Mouse (Mus musculus): ENCODE results near the gene Tspan1. TPM values are rescaled to one million over a fixed set of nuclear protein-coding genes. Genes with fewer than 3 reads are reported as not detected.

The Tspan1 gene
- polyA plus RNA-seq, 1 experiment from 2014 or later: not detected

- WGBS: 91% methylated on average over 4 of the region's 4 CpGs
- no peak for ATAC-seq (ENCODE audit: low FRiP score)
- H3K9ac ChIP-seq (ENCODE audit: low read length): no peak overlapping the region
- no peak overlapping the region for H3K27ac ChIP-seq (ENCODE audit: low read depth, low read length)
- no peaks in the 10 kb centered on the region for H3K27me3 ChIP-seq (ENCODE audit: control insufficient read depth, insufficient read depth, low read length)
- H3K36me3 ChIP-seq (ENCODE audit: control insufficient read depth, insufficient read depth, low read length): no peaks in the 10 kb centered on the region
- H3K4me1 ChIP-seq (ENCODE audit: control insufficient read depth, insufficient read depth, low read length): no peaks in the 10 kb centered on the region
- no peaks in the 10 kb centered on the region for H3K9me3 ChIP-seq (ENCODE audit: control insufficient read depth, low read length)
- H3K4me2 ChIP-seq: no peak overlapping the region
- no peak for DNase-seq (ENCODE audit: low spot score, missing footprints)
- no peak overlapping the region for H3K4me3 ChIP-seq (ENCODE audit: low read depth, low read length)
Observed at GRCm38 (mm10) chr4:116185083-116185482, 17.7 kb upstream of the Tspan1 start.

- ATAC-seq (ENCODE audit: low FRiP score): peak; percentile 44; the same call in 1 of the 2 replicates
Observed at GRCm38 (mm10) chr4:116182745-116183144, 15.3 kb upstream of the Tspan1 start.

GRCm38 (mm10) chr4:116182079-116182478, 14.7 kb upstream of the Tspan1 start:
- H3K9me3 ChIP-seq (ENCODE audit: control insufficient read depth, low read length): no peaks in the 10 kb centered on the region
- H3K27me3 ChIP-seq (ENCODE audit: control insufficient read depth, insufficient read depth, low read length): no peaks in the 10 kb centered on the region
- H3K4me3 ChIP-seq (ENCODE audit: low read depth, low read length): no peak overlapping the region
- WGBS: 14% methylated on average over 3 of the region's 3 CpGs
- ATAC-seq (ENCODE audit: low FRiP score) (no peak), DNase-seq (ENCODE audit: low spot score, missing footprints) (no peak)
- H3K9ac ChIP-seq (ENCODE audit: low read length): no peak overlapping the region
- H3K4me2 ChIP-seq: no peak overlapping the region
- no peak overlapping the region for H3K27ac ChIP-seq (ENCODE audit: low read depth, low read length)
- no peaks in the 10 kb centered on the region for H3K36me3 ChIP-seq (ENCODE audit: control insufficient read depth, insufficient read depth, low read length)
- H3K4me1 ChIP-seq (ENCODE audit: control insufficient read depth, insufficient read depth, low read length): peaks cover 3% of the 10 kb centered on the region; the same call in 1 of the 2 replicates

More at GRCm38 (mm10) chr4:116182745-116183144, 15.3 kb upstream of the Tspan1 start:
- peak; percentile 91 for DNase-seq (ENCODE audit: low spot score, missing footprints)
- H3K9ac ChIP-seq (ENCODE audit: low read length): peak overlapping the region; percentile 29; the same call in 1 of the 2 replicates
- H3K9me3 ChIP-seq (ENCODE audit: control insufficient read depth, low read length): no peaks in the 10 kb centered on the region
- H3K36me3 ChIP-seq (ENCODE audit: control insufficient read depth, insufficient read depth, low read length): no peaks in the 10 kb centered on the region
- H3K4me2 ChIP-seq: peak overlapping the region; percentile 25; the same call in 1 of the 2 replicates
- H3K27me3 ChIP-seq (ENCODE audit: control insufficient read depth, insufficient read depth, low read length): no peaks in the 10 kb centered on the region
- no peak overlapping the region for H3K4me3 ChIP-seq (ENCODE audit: low read depth, low read length)
- 1% methylated on average over 12 of the region's 12 CpGs for WGBS
- no peaks in the 10 kb centered on the region for H3K4me1 ChIP-seq (ENCODE audit: control insufficient read depth, insufficient read depth, low read length)
- H3K27ac ChIP-seq (ENCODE audit: low read depth, low read length): no peak overlapping the region

- DNase-seq (ENCODE audit: low spot score, missing footprints) (peak; percentile 89), ATAC-seq (ENCODE audit: low FRiP score) (0 out of 2 replicates have a peak, but pooled peaks have one; percentile 26)
- Histone ChIP-seq H3K4me1 (ENCODE audit: control insufficient read depth, insufficient read depth, low read length) (peaks cover 10% of the 10 kb centered on the region), H3K4me2 (no peak overlapping the region), H3K36me3 (ENCODE audit: control insufficient read depth, insufficient read depth, low read length) (no peaks in the 10 kb centered on the region), H3K27ac (ENCODE audit: low read depth, low read length) (no peak overlapping the region), H3K9me3 (ENCODE audit: control insufficient read depth, low read length) (no peaks in the 10 kb centered on the region), H3K9ac (ENCODE audit: low read length) (0 out of 2 replicates have a peak overlapping the region, but pooled peaks have one; percentile 33), H3K27me3 (ENCODE audit: control insufficient read depth, insufficient read depth, low read length) (no peaks in the 10 kb centered on the region), H3K4me3 (ENCODE audit: low read depth, low read length) (no peak overlapping the region)
- 33% methylated on average over 5 of the region's 5 CpGs for WGBS
Observed at GRCm38 (mm10) chr4:116177140-116177539, 9.7 kb upstream of the Tspan1 start.

- no peak overlapping the region for H3K4me3 ChIP-seq (ENCODE audit: low read depth, low read length)
- peaks cover 10% of the 10 kb centered on the region for H3K4me1 ChIP-seq (ENCODE audit: control insufficient read depth, insufficient read depth, low read length)
- H3K36me3 ChIP-seq (ENCODE audit: control insufficient read depth, insufficient read depth, low read length): no peaks in the 10 kb centered on the region
- no peaks in the 10 kb centered on the region for H3K9me3 ChIP-seq (ENCODE audit: control insufficient read depth, low read length)
- H3K27ac ChIP-seq (ENCODE audit: low read depth, low read length): no peak overlapping the region; the same call in 1 of the 2 replicates
- H3K9ac ChIP-seq (ENCODE audit: low read length): no peak overlapping the region
- peak overlapping the region; percentile 27; the same call in 1 of the 2 replicates for H3K4me2 ChIP-seq
- WGBS: 25% methylated on average over 10 of the region's 10 CpGs
- ATAC-seq (ENCODE audit: low FRiP score) (peak; percentile 70), DNase-seq (ENCODE audit: low spot score, missing footprints) (peak; percentile 93)
- H3K27me3 ChIP-seq (ENCODE audit: control insufficient read depth, insufficient read depth, low read length): no peaks in the 10 kb centered on the region
Observed at GRCm38 (mm10) chr4:116176543-116176988, 9.2 kb upstream of the Tspan1 start.

- 74% methylated on average over 7 of the region's 7 CpGs for WGBS
- Histone ChIP-seq H3K4me1 (ENCODE audit: control insufficient read depth, insufficient read depth, low read length) (peaks cover 10% of the 10 kb centered on the region), H3K9ac (ENCODE audit: low read length) (no peak overlapping the region), H3K9me3 (ENCODE audit: control insufficient read depth, low read length) (no peaks in the 10 kb centered on the region), H3K4me2 (no peak overlapping the region), H3K4me3 (ENCODE audit: low read depth, low read length) (no peak overlapping the region), H3K36me3 (ENCODE audit: control insufficient read depth, insufficient read depth, low read length) (no peaks in the 10 kb centered on the region), H3K27ac (ENCODE audit: low read depth, low read length) (no peak overlapping the region), H3K27me3 (ENCODE audit: control insufficient read depth, insufficient read depth, low read length) (no peaks in the 10 kb centered on the region)
- DNase-seq (ENCODE audit: low spot score, missing footprints) (no peak), ATAC-seq (ENCODE audit: low FRiP score) (no peak)
Observed at GRCm38 (mm10) chr4:116175711-116176542, 8.5 kb upstream of the Tspan1 start.

- Histone ChIP-seq H3K4me2 (no peak overlapping the region), H3K36me3 (ENCODE audit: control insufficient read depth, insufficient read depth, low read length) (no peaks in the 10 kb centered on the region), H3K9me3 (ENCODE audit: control insufficient read depth, low read length) (no peaks in the 10 kb centered on the region), H3K27ac (ENCODE audit: low read depth, low read length) (no peak overlapping the region), H3K4me1 (ENCODE audit: control insufficient read depth, insufficient read depth, low read length) (peaks cover 10% of the 10 kb centered on the region), H3K27me3 (ENCODE audit: control insufficient read depth, insufficient read depth, low read length) (no peaks in the 10 kb centered on the region), H3K9ac (ENCODE audit: low read length) (no peak overlapping the region), H3K4me3 (ENCODE audit: low read depth, low read length) (no peak overlapping the region)
- DNase-seq (ENCODE audit: low spot score, missing footprints) (no peak), ATAC-seq (ENCODE audit: low FRiP score) (no peak)
Observed at GRCm38 (mm10) chr4:116175136-116175535, 7.7 kb upstream of the Tspan1 start.

GRCm38 (mm10) chr4:116174466-116175116, 7.2 kb upstream of the Tspan1 start:
- Histone ChIP-seq H3K4me1 (ENCODE audit: control insufficient read depth, insufficient read depth, low read length) (peaks cover 10% of the 10 kb centered on the region), H3K9me3 (ENCODE audit: control insufficient read depth, low read length) (no peaks in the 10 kb centered on the region), H3K9ac (ENCODE audit: low read length) (no peak overlapping the region), H3K27ac (ENCODE audit: low read depth, low read length) (no peak overlapping the region), H3K27me3 (ENCODE audit: control insufficient read depth, insufficient read depth, low read length) (no peaks in the 10 kb centered on the region), H3K36me3 (ENCODE audit: control insufficient read depth, insufficient read depth, low read length) (no peaks in the 10 kb centered on the region), H3K4me3 (ENCODE audit: low read depth, low read length) (no peak overlapping the region), H3K4me2 (no peak overlapping the region)
- DNase-seq (ENCODE audit: low spot score, missing footprints) (no peak), ATAC-seq (ENCODE audit: low FRiP score) (peak; percentile 25; the same call in 1 of the 2 replicates)
- 50% methylated on average over 6 of the region's 6 CpGs for WGBS

- ATAC-seq (ENCODE audit: low FRiP score) (no peak), DNase-seq (ENCODE audit: low spot score, missing footprints) (no peak)
- no peaks in the 10 kb centered on the region for H3K9me3 ChIP-seq (ENCODE audit: control insufficient read depth, low read length)
- WGBS: 90% methylated on average over 4 of the region's 4 CpGs
- no peaks in the 10 kb centered on the region for H3K27me3 ChIP-seq (ENCODE audit: control insufficient read depth, insufficient read depth, low read length)
- no peak overlapping the region for H3K27ac ChIP-seq (ENCODE audit: low read depth, low read length)
- no peak overlapping the region for H3K4me2 ChIP-seq
- no peaks in the 10 kb centered on the region for H3K36me3 ChIP-seq (ENCODE audit: control insufficient read depth, insufficient read depth, low read length)
- peaks cover 10% of the 10 kb centered on the region for H3K4me1 ChIP-seq (ENCODE audit: control insufficient read depth, insufficient read depth, low read length)
- no peak overlapping the region for H3K9ac ChIP-seq (ENCODE audit: low read length)
- H3K4me3 ChIP-seq (ENCODE audit: low read depth, low read length): no peak overlapping the region
Observed at GRCm38 (mm10) chr4:116173752-116174151, 6.4 kb upstream of the Tspan1 start.

All from midbrain, embryonic 11.5 days (tissue).